Comparison of ENCODE assay signal across 8 mouse cellular contexts in the genomic region with DNA sequence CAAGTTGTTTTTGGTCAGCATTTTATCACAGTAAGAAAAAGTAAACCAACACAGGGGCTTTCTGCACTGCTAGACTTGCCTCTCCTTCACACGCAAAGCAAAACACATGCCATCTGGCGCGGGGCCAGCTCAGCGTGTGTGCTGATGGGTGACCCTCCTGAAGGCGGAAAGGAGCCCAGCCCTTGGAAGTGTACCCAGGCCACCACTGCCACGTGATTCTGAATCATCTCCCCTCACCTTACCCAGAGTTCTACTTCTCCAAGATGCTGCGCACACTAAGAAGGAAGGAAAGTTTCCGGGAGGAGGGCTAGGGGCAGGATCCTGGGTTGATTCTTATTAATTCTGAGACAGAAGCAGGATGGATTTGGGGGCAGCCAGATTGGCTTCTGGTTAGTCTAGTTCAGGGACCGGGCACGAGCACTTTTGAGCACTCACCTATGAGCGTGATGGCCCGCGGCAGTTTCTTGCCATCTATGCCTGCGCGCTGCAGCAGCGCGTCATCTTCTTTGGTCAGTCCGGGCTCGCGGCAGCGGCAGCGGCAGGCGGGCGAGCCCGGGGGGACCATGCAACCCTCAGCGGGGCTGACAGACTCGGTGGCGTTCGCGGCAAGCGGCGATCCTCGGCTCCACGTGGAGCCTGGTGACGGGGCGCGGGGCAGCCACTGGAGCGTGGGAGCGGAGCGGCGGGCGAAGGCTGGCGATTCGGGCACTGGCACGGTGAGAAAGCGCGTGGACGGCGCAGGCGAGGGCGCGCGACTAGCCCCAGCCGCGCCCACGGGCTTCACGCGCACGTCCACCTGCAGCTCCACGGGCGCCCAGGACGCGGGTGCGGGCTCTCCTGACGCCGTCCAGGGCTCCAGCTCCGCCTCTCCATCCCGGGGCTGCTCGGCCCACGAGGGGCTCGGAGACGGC. TPM values are rescaled to one million over a fixed set of nuclear protein-coding genes. Genes with fewer than 3 reads are reported as not detected.
A peak's percentile ranks its signal among the peaks of the same experiment; 100 is the strongest.
DNase-seq lines count a peak whose midpoint lies in the region; ATAC-seq lines count a peak whose summit lies in the region.

No protein-coding gene starts in this region.

- H3K4me1 ChIP-seq in lung, embryonic 16.5 days (replicated peaks; ENCODE audit: control insufficient read depth, insufficient read depth, low read length): peaks cover 15% of the 10 kb centered on the region

- peaks cover 68% of the 10 kb centered on the region for H3K27me3 ChIP-seq in lung, embryonic 16.5 days (ENCODE audit: control insufficient read depth, insufficient read depth, low read depth, low read length)

- peak overlapping the region; percentile 63 for H3K9ac ChIP-seq in lung, embryonic 16.5 days (ENCODE audit: low read length)

- no peaks in the 10 kb centered on the region for H3K36me3 ChIP-seq in lung, embryonic 16.5 days (ENCODE audit: control insufficient read depth, insufficient read depth, low read length)

- 1% methylated on average over 72 of the region's 72 CpGs for WGBS in lung, embryonic 16.5 days

- H3K9me3 ChIP-seq in lung, embryonic 16.5 days (ENCODE audit: control insufficient read depth, low read length): no peaks in the 10 kb centered on the region

- peak; percentile 12 to 43 for DNase-seq in spleen, postnatal 10 days (ENCODE audit: low spot score in 2 of 2)
- DNase-seq in spleen, postnatal 36 days (ENCODE audit: low spot score in 2 of 2): no peak
- peak; percentile 25 to 32 for DNase-seq in cerebellum, postnatal 36 days
- DNase-seq in gastrocnemius, postnatal 4 days (ENCODE audit: low spot score in 2 of 2): peak; percentile 30 to 60
- DNase-seq in kidney, adult 8-10 months: peak; percentile 28 to 37
- DNase-seq in retina, postnatal 7 days (ENCODE audit: low read depth, low spot score): peak; percentile 39
- no peak for DNase-seq in layer of hippocampus, adult 9-10 months (ENCODE audit: low spot score)

- H3K4me3 ChIP-seq in lung, embryonic 16.5 days (ENCODE audit: low read length): peak overlapping the region; percentile 62

- peak; percentile 80 for ATAC-seq in lung, embryonic 16.5 days (ENCODE audit: low read depth)

- H3K27ac ChIP-seq in lung, embryonic 16.5 days (ENCODE audit: low read length): no peak overlapping the region

- H3K4me2 ChIP-seq in lung, embryonic 16.5 days (ENCODE audit: low read depth, low read length): peak overlapping the region; percentile 100

RNA-seq across cellular contexts. Expression of gene Klrg2, which starts 0.8 kb away (rescaled TPM):
- under 1 TPM; 0.29 to 0.37 TPM for total RNA-seq in gastrocnemius, postnatal 4 days (2021)
- 0.09 and 0.15 TPM in 2 replicates for polyA plus RNA-seq in lung, embryonic 16.5 days (2015; fragmentation: Nextera tagmentation; extraction: Ambion mirVana)

RNA-seq across cellular contexts. Expression of gene Clec2l, which starts 26.7 kb away (rescaled TPM):
- 1 to 10 TPM; 1.3 to 1.7 TPM for total RNA-seq in gastrocnemius, postnatal 4 days (2021)
- 0.51 and 0.68 TPM in 2 replicates for polyA plus RNA-seq in lung, embryonic 16.5 days (2015; fragmentation: Nextera tagmentation; extraction: Ambion mirVana)

Comparison
In these comparisons a context has a peak if more than half of its experiments do, and no peak if none do; other contexts are left out.
1. DNase-seq: peak in spleen, postnatal 10 days (2 of 2), cerebellum, postnatal 36 days (2 of 2), gastrocnemius, postnatal 4 days (2 of 2), kidney, adult 8-10 months (2 of 2) and retina, postnatal 7 days (single experiment); none in spleen, postnatal 36 days (0 of 2) and layer of hippocampus, adult 9-10 months (single experiment).